Mouse (Mus musculus): Measurements from ENCODE around the gene 1700018B08Rik. TPM values are rescaled to one million over a fixed set of nuclear protein-coding genes. Genes with fewer than 3 reads are reported as not detected.

The 1700018B08Rik gene
- polyA plus RNA-seq, 1 experiment: not detected

GRCm38 (mm10) chr8:121526811-121527550, 17.1 kb downstream of the 1700018B08Rik start:
- Histone ChIP-seq H3K4me3 (ENCODE audit: insufficient read depth, low read length) (no peak overlapping the region), H3K27ac (ENCODE audit: insufficient read depth, low read length) (no peak overlapping the region), H3K4me1 (ENCODE audit: control insufficient read depth, insufficient read depth, low read length) (no peaks in the 10 kb centered on the region)
- TF ChIP-seq CTCF (IDR thresholded peaks at IDR 0.05; ENCODE audit: borderline replicate concordance, insufficient read depth, low read length) (no peak), POLR2A (IDR thresholded peaks at IDR 0.05; ENCODE audit: low read depth, low read length) (no peak)

DNA sequence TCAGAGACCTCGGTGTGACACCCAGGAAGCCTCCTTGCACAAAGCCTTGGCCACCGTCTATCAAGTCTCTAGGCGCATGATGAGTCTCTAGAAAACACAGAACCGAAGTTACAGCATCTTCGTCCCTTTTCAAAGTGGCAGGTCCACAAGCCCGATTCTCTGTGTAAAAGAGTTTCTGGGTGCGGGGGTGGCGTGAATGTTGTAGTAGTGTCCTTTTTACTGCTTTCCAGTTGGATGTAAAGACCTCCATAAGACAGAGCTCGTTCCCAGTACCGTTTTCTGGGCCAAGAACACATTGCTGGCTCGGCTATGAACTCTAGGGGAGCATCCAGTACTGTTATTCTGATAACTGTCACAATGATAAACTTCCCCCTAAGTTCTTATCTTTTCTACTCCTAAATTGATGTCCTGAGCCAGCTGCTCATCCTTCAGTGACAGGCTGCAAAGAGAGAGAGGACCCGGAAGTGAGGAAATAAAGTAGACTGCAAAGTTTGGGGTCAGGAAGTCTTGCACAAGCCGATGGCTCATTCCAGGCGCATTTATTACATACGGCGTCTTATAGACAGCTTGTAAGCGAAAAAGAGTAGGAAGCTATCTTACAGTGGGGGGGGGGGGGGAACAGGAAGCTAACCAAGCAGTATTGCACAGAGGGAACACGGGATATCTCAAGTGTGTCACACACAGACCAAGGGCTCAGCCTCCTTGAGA, 18.9 kb downstream of the 1700018B08Rik start:
- H3K4me3 ChIP-seq (ENCODE audit: insufficient read depth, low read length): no peak overlapping the region
- H3K27ac ChIP-seq (ENCODE audit: insufficient read depth, low read length): no peak overlapping the region
- no peak for TF ChIP-seq CTCF (IDR thresholded peaks at IDR 0.05; ENCODE audit: borderline replicate concordance, insufficient read depth, low read length)
- TF ChIP-seq POLR2A (IDR thresholded peaks at IDR 0.05; ENCODE audit: low read depth, low read length): no peak
- H3K4me1 ChIP-seq (ENCODE audit: control insufficient read depth, insufficient read depth, low read length): no peaks in the 10 kb centered on the region

DNA sequence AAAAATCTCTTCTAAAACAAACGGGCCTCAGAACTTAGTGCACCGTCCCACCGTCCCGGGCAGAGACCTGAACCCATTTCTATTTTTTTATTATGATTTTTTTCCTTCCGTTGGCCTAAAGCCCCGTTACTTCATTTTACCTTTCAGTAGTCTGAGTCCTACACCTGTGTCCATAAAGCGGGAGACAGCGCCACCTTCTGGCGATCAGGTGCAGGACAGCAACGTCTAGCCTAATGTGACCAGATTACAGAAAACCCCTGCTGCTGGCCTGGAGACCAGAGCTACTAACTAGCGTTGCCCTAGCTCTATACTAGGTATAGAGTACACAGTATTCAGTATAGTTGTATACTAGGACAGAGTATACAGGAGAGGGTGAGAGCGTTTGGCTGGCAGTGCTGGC, 30.7 kb downstream of the 1700018B08Rik start:
- no peak overlapping the region for H3K27ac ChIP-seq (ENCODE audit: insufficient read depth, low read length)
- H3K4me1 ChIP-seq (ENCODE audit: control insufficient read depth, insufficient read depth, low read length): no peaks in the 10 kb centered on the region
- no peak overlapping the region for H3K4me3 ChIP-seq (ENCODE audit: insufficient read depth, low read length)
- TF ChIP-seq CTCF (IDR thresholded peaks at IDR 0.05; ENCODE audit: borderline replicate concordance, insufficient read depth, low read length) (peak; percentile 97), POLR2A (IDR thresholded peaks at IDR 0.05; ENCODE audit: low read depth, low read length) (no peak)

- Histone ChIP-seq H3K4me1 (ENCODE audit: control insufficient read depth, insufficient read depth, low read length) (no peaks in the 10 kb centered on the region), H3K4me3 (ENCODE audit: insufficient read depth, low read length) (no peak overlapping the region), H3K27ac (ENCODE audit: insufficient read depth, low read length) (no peak overlapping the region)
- TF ChIP-seq CTCF (IDR thresholded peaks at IDR 0.05; ENCODE audit: borderline replicate concordance, insufficient read depth, low read length) (no peak), POLR2A (IDR thresholded peaks at IDR 0.05; ENCODE audit: low read depth, low read length) (no peak)
These were observed 32.4 kb downstream of the 1700018B08Rik start for GRCm38 (mm10) chr8:121511751-121512150.

DNA sequence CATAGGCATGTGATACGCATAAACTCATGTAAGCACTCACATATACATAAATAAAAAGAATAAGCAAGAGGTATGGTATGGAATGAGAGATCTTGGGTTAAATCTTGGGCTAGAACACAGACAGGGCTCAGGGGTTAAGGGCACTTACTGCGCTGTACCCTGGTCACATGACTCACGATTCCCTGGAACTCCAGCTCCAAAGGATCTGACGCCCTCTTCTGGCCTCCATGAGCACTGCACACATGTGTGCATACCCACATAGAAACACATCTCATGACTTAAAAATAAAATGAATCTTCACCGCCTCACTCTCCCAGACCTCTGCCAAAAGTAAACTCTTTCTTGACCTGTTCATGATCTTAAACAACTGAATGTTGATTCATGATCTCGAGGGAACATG, 46.5 kb downstream of the 1700018B08Rik start:
- H3K4me1 ChIP-seq (ENCODE audit: control insufficient read depth, insufficient read depth, low read length): no peaks in the 10 kb centered on the region
- TF ChIP-seq POLR2A (IDR thresholded peaks at IDR 0.05; ENCODE audit: low read depth, low read length) (no peak), CTCF (IDR thresholded peaks at IDR 0.05; ENCODE audit: borderline replicate concordance, insufficient read depth, low read length) (peak; percentile 15; the same call in 1 of the 2 replicates)
- H3K27ac ChIP-seq (ENCODE audit: insufficient read depth, low read length): no peak overlapping the region
- no peak overlapping the region for H3K4me3 ChIP-seq (ENCODE audit: insufficient read depth, low read length)

GRCm38 (mm10) chr8:121491633-121492032, 52.5 kb downstream of the 1700018B08Rik start:
- TF ChIP-seq CTCF (IDR thresholded peaks at IDR 0.05; ENCODE audit: borderline replicate concordance, insufficient read depth, low read length) (no peak), POLR2A (IDR thresholded peaks at IDR 0.05; ENCODE audit: low read depth, low read length) (no peak)
- H3K4me3 ChIP-seq (ENCODE audit: insufficient read depth, low read length): no peak overlapping the region
- H3K27ac ChIP-seq (ENCODE audit: insufficient read depth, low read length): no peak overlapping the region
- no peaks in the 10 kb centered on the region for H3K4me1 ChIP-seq (ENCODE audit: control insufficient read depth, insufficient read depth, low read length)

DNA sequence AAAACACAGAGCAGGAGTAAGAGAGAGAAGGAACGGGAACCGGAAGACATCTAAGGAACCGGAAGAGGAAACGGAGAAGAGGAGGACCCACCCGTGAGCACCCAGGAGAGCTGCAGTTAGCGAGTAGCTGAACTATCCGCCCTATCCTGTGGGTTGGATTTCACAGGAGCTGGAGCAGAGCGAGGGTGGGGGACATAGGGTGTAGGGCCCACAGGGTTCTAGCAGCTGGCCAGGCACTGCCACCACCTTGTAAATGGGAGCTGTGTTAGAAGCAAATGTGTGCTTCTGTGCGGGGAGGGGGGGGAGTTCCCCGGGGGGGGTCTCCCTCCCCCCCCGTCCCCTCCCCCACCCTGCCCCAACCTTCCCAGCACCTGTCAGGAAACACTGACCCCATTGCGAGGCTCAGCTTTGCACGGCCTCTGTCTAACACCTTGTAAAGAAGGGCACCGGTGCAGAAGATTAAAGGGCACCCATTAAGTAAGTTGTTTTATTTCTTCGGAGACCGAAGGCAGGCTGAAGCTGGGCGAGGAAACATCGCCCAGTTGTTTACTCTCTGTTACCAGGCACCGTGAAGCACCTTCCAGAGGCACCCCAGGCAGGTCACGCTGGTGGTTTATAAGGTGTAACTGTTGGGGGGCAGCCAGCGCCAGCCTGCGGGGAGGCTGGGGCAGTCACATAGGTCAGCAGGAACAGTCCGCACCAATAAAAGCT, 59.9 kb downstream of the 1700018B08Rik start:
- no peak for TF ChIP-seq CTCF (IDR thresholded peaks at IDR 0.05; ENCODE audit: borderline replicate concordance, insufficient read depth, low read length)
- TF ChIP-seq POLR2A (IDR thresholded peaks at IDR 0.05; ENCODE audit: low read depth, low read length): no peak
- no peak overlapping the region for H3K27ac ChIP-seq (ENCODE audit: insufficient read depth, low read length)
- no peak overlapping the region for H3K4me3 ChIP-seq (ENCODE audit: insufficient read depth, low read length)
- H3K4me1 ChIP-seq (ENCODE audit: control insufficient read depth, insufficient read depth, low read length): no peaks in the 10 kb centered on the region

Other genes starting within 250 kb of the 1700018B08Rik start
- gene Fbxo31, start 34.5 kb upstream of the 1700018B08Rik start, polyA plus RNA-seq (2011; ENCODE audit: insufficient read length, low read depth, missing spikeins): 9.9 and 10.9 TPM in 2 replicates
- 141 and 152 TPM in 2 replicates for gene Map1lc3b, start 46.0 kb upstream of the 1700018B08Rik start, polyA plus RNA-seq (2011; ENCODE audit: insufficient read length, low read depth, missing spikeins)
- gene Zcchc14, start 108.6 kb upstream of the 1700018B08Rik start, polyA plus RNA-seq (2011; ENCODE audit: insufficient read length, low read depth, missing spikeins): 55.5 and 64.8 TPM in 2 replicates
- gene Jph3, start 185.3 kb upstream of the 1700018B08Rik start, polyA plus RNA-seq (2011; ENCODE audit: insufficient read length, low read depth, missing spikeins): not detected in 2 replicates